Mouse (Mus musculus) CD4-positive helper T cell, adult 2 months (primary cell): Measurements from ENCODE around the gene Trim45.

Experiments
- DNase-seq: peaks from one replicate; pipeline ENCODE4 v3.0.0-alpha.2; 2012; ENCODE audit warnings: low read depth, missing footprints, low spot score

Trim45 gene

GRCm38 (mm10) chr3:100921825-100922505, at the start of gene Trim45:
TSS of gene Trim45 (plus strand) at chr3:100922202.
- peak; percentile 99 for DNase-seq

GRCm38 (mm10) chr3:100877057-100877456, 44.9 kb upstream of the Trim45 start:
- DNase-seq = no peak

- no peak for DNase-seq
These were observed 40.6 kb upstream of the Trim45 start for GRCm38 (mm10) chr3:100881403-100881802.

GRCm38 (mm10) chr3:100881843-100882634, 40.0 kb upstream of the Trim45 start:
- DNase-seq = no peak

- no peak for DNase-seq
These were observed 32.8 kb upstream of the Trim45 start for GRCm38 (mm10) chr3:100889234-100889633.

GRCm38 (mm10) chr3:100890406-100890805, 31.6 kb upstream of the Trim45 start:
- DNase-seq = no peak

GRCm38 (mm10) chr3:100892383-100893335, 29.3 kb upstream of the Trim45 start:
- DNase-seq = no peak

- no peak for DNase-seq
These were observed 26.5 kb upstream of the Trim45 start for GRCm38 (mm10) chr3:100895500-100895899.

- DNase-seq = no peak
These were observed 15.9 kb upstream of the Trim45 start for GRCm38 (mm10) chr3:100906128-100906527.

GRCm38 (mm10) chr3:100906916-100907315, 15.1 kb upstream of the Trim45 start:
- DNase-seq = peak; percentile 15

- DNase-seq = no peak
These were observed 13.4 kb upstream of the Trim45 start for GRCm38 (mm10) chr3:100908594-100908993.

GRCm38 (mm10) chr3:100910621-100911020, 11.4 kb upstream of the Trim45 start:
- DNase-seq = no peak

GRCm38 (mm10) chr3:100911026-100911425, 11.0 kb upstream of the Trim45 start:
- no peak for DNase-seq

GRCm38 (mm10) chr3:100911498-100912213, 10.3 kb upstream of the Trim45 start:
- DNase-seq = no peak

GRCm38 (mm10) chr3:100916844-100917243, 5.2 kb upstream of the Trim45 start:
- DNase-seq = peak; percentile 64

- DNase-seq = peak; percentile 27
These were observed 1.3 kb upstream of the Trim45 start for GRCm38 (mm10) chr3:100920611-100921140.

GRCm38 (mm10) chr3:100922506-100923375, 739 bp downstream of the Trim45 start:
- DNase-seq = no peak

- no peak for DNase-seq
These were observed 2.2 kb downstream of the Trim45 start for GRCm38 (mm10) chr3:100924065-100924732.

- no peak for DNase-seq
These were observed 3.2 kb downstream of the Trim45 start for GRCm38 (mm10) chr3:100925176-100925575.
